ENCODE assay signal across 8 mouse cellular contexts in the genomic region with DNA sequence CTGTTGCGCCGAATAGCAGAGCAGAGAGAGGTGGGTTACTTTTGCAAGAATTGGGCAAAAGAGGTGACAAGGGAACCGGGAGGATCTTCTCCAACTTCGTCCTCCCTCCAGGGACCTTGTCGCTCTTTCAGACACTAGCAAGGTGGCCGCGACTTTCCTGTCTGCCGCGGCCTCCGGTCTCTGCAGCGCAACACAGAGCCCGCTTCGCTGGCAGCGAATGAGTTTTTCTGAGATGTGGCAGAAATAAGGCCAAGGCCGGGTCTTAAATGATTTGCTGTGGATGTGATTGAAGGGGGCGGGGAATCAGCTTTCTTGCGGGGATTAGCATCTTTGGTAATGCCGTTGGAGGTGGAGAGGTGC. TPM values are rescaled to one million over a fixed set of nuclear protein-coding genes. Genes with fewer than 3 reads are reported as not detected.
DNase-seq lines count a peak whose midpoint lies in the region; ATAC-seq lines count a peak whose summit lies in the region.

No protein-coding gene starts in this region.

- no peak overlapping the region for H3K27ac ChIP-seq in heart, embryonic 12.5 days (ENCODE audit: poor library complexity, severe bottlenecking)
- H3K27ac ChIP-seq in limb, embryonic 13.5 days, result no peak overlapping the region

- H3K4me2 ChIP-seq in heart, embryonic 12.5 days, result peak overlapping the region; percentile 90
- peak overlapping the region; percentile 98 for H3K4me2 ChIP-seq in limb, embryonic 13.5 days (replicated peaks)

- ATAC-seq in heart, embryonic 12.5 days (ENCODE audit: insufficient number of reproducible peaks, low FRiP score), result no peak
- no peak for ATAC-seq in limb, embryonic 13.5 days (ENCODE audit: low FRiP score, low read depth)

- H3K27me3 ChIP-seq in heart, embryonic 12.5 days (replicated peaks), result no peaks in the 10 kb centered on the region
- no peaks in the 10 kb centered on the region for H3K27me3 ChIP-seq in limb, embryonic 13.5 days

- DNase-seq in cerebellum, adult 11 months, result peak; percentile 20
- DNase-seq in cerebellum, postnatal 4 days (ENCODE audit: low spot score in 2 of 2), result no peak
- peak; percentile 31 for DNase-seq in 3T3-L1 (ENCODE audit: low read depth, low spot score)
- peak; percentile 42 for DNase-seq in brain, adult 2 months (ENCODE audit: low read depth, low spot score)
- peak; percentile 53 for DNase-seq in retina, postnatal 1 day
- no peak for DNase-seq in urinary bladder, adult 2 months (ENCODE audit: low spot score)

- H3K4me3 ChIP-seq in heart, embryonic 12.5 days, result peak overlapping the region; percentile 99
- H3K4me3 ChIP-seq in limb, embryonic 13.5 days, result peak overlapping the region; percentile 98

- WGBS in heart, embryonic 12.5 days, result under 1% methylated on average over 18 of the region's 18 CpGs
- under 1% methylated on average over 18 of the region's 18 CpGs for WGBS in limb, embryonic 13.5 days

- H3K9ac ChIP-seq in heart, embryonic 12.5 days, result peak overlapping the region; percentile 97
- peak overlapping the region; percentile 95 for H3K9ac ChIP-seq in limb, embryonic 13.5 days

- no peaks in the 10 kb centered on the region for H3K9me3 ChIP-seq in heart, embryonic 12.5 days (replicated peaks)
- H3K9me3 ChIP-seq in limb, embryonic 13.5 days, result no peaks in the 10 kb centered on the region

- H3K4me1 ChIP-seq in heart, embryonic 12.5 days (replicated peaks), result peaks cover 39% of the 10 kb centered on the region
- H3K4me1 ChIP-seq in limb, embryonic 13.5 days, result peaks cover 28% of the 10 kb centered on the region

- peaks cover 2% of the 10 kb centered on the region for H3K36me3 ChIP-seq in heart, embryonic 12.5 days
- H3K36me3 ChIP-seq in limb, embryonic 13.5 days, result peaks cover 11% of the 10 kb centered on the region

RNA-seq across cellular contexts. Expression of a gene that starts 1.1 kb away (rescaled TPM):
- polyA plus RNA-seq in heart, embryonic 12.5 days (2016; fragmentation: Nextera tagmentation; extraction: Ambion mirVana), result 15.0 and 17.3 TPM in 2 replicates
- 11.0 and 12.2 TPM in 2 replicates for polyA plus RNA-seq in limb, embryonic 13.5 days (2015; fragmentation: Nextera tagmentation; extraction: Ambion mirVana)
- polyA plus RNA-seq in urinary bladder, adult 2 months (2012; rRNA removed), result 23.5 and 27.8 TPM in 2 replicates

RNA-seq across cellular contexts. Expression of a gene that starts 30.1 kb away (rescaled TPM):
- polyA plus RNA-seq in heart, embryonic 12.5 days (2016; fragmentation: Nextera tagmentation; extraction: Ambion mirVana), result 62.0 and 66.2 TPM in 2 replicates
- polyA plus RNA-seq in limb, embryonic 13.5 days (2015; fragmentation: Nextera tagmentation; extraction: Ambion mirVana), result 2.7 and 3.1 TPM in 2 replicates
- 0.69 and 1.1 TPM in 2 replicates for polyA plus RNA-seq in urinary bladder, adult 2 months (2012; rRNA removed)

Comparison
In these comparisons a context has a peak if more than half of its experiments do, and no peak if none do; other contexts are left out.
1. DNase-seq: peak in cerebellum, adult 11 months (single experiment), 3T3-L1 (single experiment), brain, adult 2 months (single experiment) and retina, postnatal 1 day (single experiment); none in cerebellum, postnatal 4 days (0 of 2) and urinary bladder, adult 2 months (single experiment).
2. RNA of a gene that starts 30.1 kb away (polyA plus RNA-seq): 62.0 to 66.2 TPM in heart, embryonic 12.5 days; 2.7 to 3.1 TPM in limb, embryonic 13.5 days and 0.69 to 1.1 TPM in urinary bladder, adult 2 months; every median in the first group is over 10 times any median in the second.